Mouse (Mus musculus): ENCODE measurements around the gene 4933402D24Rik.

DNA sequence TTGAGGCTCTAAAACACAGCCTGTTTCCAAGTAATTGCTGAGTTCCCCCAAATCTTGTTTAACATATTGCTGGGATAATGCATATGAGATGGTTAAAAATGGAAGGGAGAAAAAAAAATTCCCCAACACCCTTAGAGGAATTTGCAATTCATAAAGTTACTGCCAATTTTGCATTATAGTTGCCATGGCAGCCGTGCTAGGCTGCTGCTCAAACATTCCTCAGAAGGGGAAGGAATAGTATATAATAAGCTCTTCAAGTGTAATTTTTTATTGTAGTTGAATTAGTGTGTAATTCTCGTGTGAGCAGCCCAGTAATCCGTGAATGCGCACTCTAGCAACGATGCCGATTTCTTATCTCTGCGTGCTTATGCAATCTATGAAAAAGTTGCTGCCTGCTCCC is 1.2 kb upstream of the 4933402D24Rik start:
- TF ChIP-seq TAL1 (IDR thresholded peaks at IDR 0.05; ENCODE audit: low read length) (no peak), GATA1 (IDR thresholded peaks at IDR 0.05; ENCODE audit: low read length) (no peak)

All from erythroblast, embryonic 14.5 days (primary cell).